Mouse (Mus musculus) MEL (cell line): ENCODE results near the gene Fam173b. TPM values are rescaled to one million over a fixed set of nuclear protein-coding genes. Genes with fewer than 3 reads are reported as not detected.

Experiments used
- DNase-seq: peaks from one replicate; pipeline ENCODE4 v3.0.0; 2011; ENCODE audit warnings: low read depth, low spot score
- H3K27ac ChIP-seq: 2 replicates; pipeline ENCODE4 v1.5.1; 2012; ENCODE audit warnings: low read depth, mild to moderate bottlenecking, control low read depth, low read length, moderate library complexity; ENCODE audit not compliant: control insufficient read depth
- H3K27me3 ChIP-seq, 2 experiments: fragments of 150-350 bp in 1 of 2; sonication (generic) in 1 of 2; 2 replicates each; pipeline ENCODE4 v1.6.1; 2012; ENCODE audit warnings: low read length in 2 of 2, mild to moderate bottlenecking in 2 of 2, improper control_type of control experiment in 1 of 2, moderate library complexity in 1 of 2; ENCODE audit not compliant: insufficient read depth in 2 of 2, control insufficient read depth in 1 of 2
- H3K36me3 ChIP-seq, 2 experiments: 2 replicates each; pipeline ENCODE4 v1.6.1; 2012 to 2014; ENCODE audit warnings: low read length in 2 of 2, improper control_type of control experiment in 1 of 2, inconsistent platforms in 1 of 2, mild to moderate bottlenecking in 1 of 2; ENCODE audit not compliant: insufficient read depth in 2 of 2, control insufficient read depth in 1 of 2
- H3K4me1 ChIP-seq, 2 experiments: fragments of 150-350 bp in 1 of 2; sonication (generic) in 1 of 2; 2 replicates each; pipeline ENCODE4 v1.6.1; 2012; ENCODE audit warnings: low read length in 2 of 2, improper control_type of control experiment in 1 of 2, mild to moderate bottlenecking in 1 of 2; ENCODE audit not compliant: insufficient read depth in 2 of 2, control insufficient read depth in 1 of 2
- H3K4me3 ChIP-seq, 2 experiments: fragments of 150-350 bp in 1 of 2; sonication (generic) in 1 of 2; 2 replicates each; pipeline ENCODE4 v1.5.1; 2012; ENCODE audit warnings: low read depth in 2 of 2, low read length in 2 of 2, mild to moderate bottlenecking in 2 of 2, moderate library complexity in 2 of 2, control low read depth in 1 of 2, improper control_type of control experiment in 1 of 2; ENCODE audit not compliant: control insufficient read depth in 1 of 2, insufficient read depth in 1 of 2
- H3K79me2 ChIP-seq: 2 replicates; pipeline ENCODE4 v1.6.1; 2012; ENCODE audit warnings: mild to moderate bottlenecking, low read length, moderate library complexity; ENCODE audit not compliant: control insufficient read depth, poor library complexity, insufficient read depth
- H3K9ac ChIP-seq: 2 replicates; pipeline ENCODE4 v1.6.1; 2012; ENCODE audit warnings: low read depth, mild to moderate bottlenecking, control low read depth, low read length, moderate library complexity; ENCODE audit not compliant: control insufficient read depth, poor library complexity, severe bottlenecking
- H3K9me3 ChIP-seq: fragments of 150-350 bp; sonication (generic); replicated peaks from 2 replicates; pipeline ENCODE4 v1.6.1; 2012; ENCODE audit warnings: mild to moderate bottlenecking, low read length, improper control_type of control experiment, moderate library complexity; ENCODE audit not compliant: insufficient read depth
- BHLHE40 ChIP-seq: IDR thresholded peaks from 2 replicates; pipeline ENCODE4 v1.6.1; 2012; ENCODE audit warnings: low read depth, mild to moderate bottlenecking, inconsistent platforms, low read length, improper control_type of control experiment, borderline replicate concordance
- ELF1 ChIP-seq: IDR thresholded peaks from 2 replicates; pipeline ENCODE4 v1.6.1; 2014; ENCODE audit warnings: low read depth, mild to moderate bottlenecking, inconsistent platforms, low read length, improper control_type of control experiment, moderate library complexity
- EP300 ChIP-seq, 2 experiments: IDR thresholded peaks; 2 replicates each; pipeline ENCODE4 v1.6.1; 2011; ENCODE audit warnings: improper control_type of control experiment in 2 of 2, low read length in 2 of 2, low read depth in 1 of 2, mild to moderate bottlenecking in 1 of 2
- ETS1 ChIP-seq: IDR thresholded peaks from 2 replicates; pipeline ENCODE4 v1.6.1; 2012; ENCODE audit warnings: low read depth, mild to moderate bottlenecking, inconsistent platforms, low read length, improper control_type of control experiment, moderate library complexity
- GABPA ChIP-seq: IDR thresholded peaks from 2 replicates; pipeline ENCODE4 v1.6.1; 2012; ENCODE audit warnings: low read depth, mild to moderate bottlenecking, inconsistent platforms, low read length, improper control_type of control experiment, moderate library complexity
- GATA1 ChIP-seq: IDR thresholded peaks from 2 replicates; pipeline ENCODE4 v1.6.1; 2011; ENCODE audit warnings: low read depth, low read length, improper control_type of control experiment
- HCFC1 ChIP-seq: IDR thresholded peaks from 2 replicates; pipeline ENCODE4 v1.6.1; 2012; ENCODE audit warnings: low read depth, mild to moderate bottlenecking, inconsistent platforms, low read length, improper control_type of control experiment, moderate library complexity
- JUND ChIP-seq: IDR thresholded peaks from 2 replicates; pipeline ENCODE4 v1.6.1; 2011; ENCODE audit warnings: low read depth, mild to moderate bottlenecking, improper control_type of control experiment, low read length
- MAFK ChIP-seq: IDR thresholded peaks from 2 replicates; pipeline ENCODE4 v1.6.1; 2011; ENCODE audit warnings: low read depth, mild to moderate bottlenecking, low read length, improper control_type of control experiment, borderline replicate concordance
- MAX ChIP-seq: IDR thresholded peaks from 2 replicates; pipeline ENCODE4 v1.6.1; 2011; ENCODE audit warnings: low read length, improper control_type of control experiment
- MAZ ChIP-seq: IDR thresholded peaks from 2 replicates; pipeline ENCODE4 v1.6.1; 2012; ENCODE audit warnings: low read depth, mild to moderate bottlenecking, inconsistent platforms, low read length, improper control_type of control experiment
- MEF2A ChIP-seq: IDR thresholded peaks from 2 replicates; pipeline ENCODE4 v1.6.1; 2014; ENCODE audit warnings: low read depth, mild to moderate bottlenecking, inconsistent platforms, low read length, improper control_type of control experiment; ENCODE audit not compliant: poor library complexity, insufficient replicate concordance, severe bottlenecking; ENCODE audit errors: extremely low read depth
- MXI1 ChIP-seq: IDR thresholded peaks from 2 replicates; pipeline ENCODE4 v1.6.1; 2011; ENCODE audit warnings: mild to moderate bottlenecking, low read depth, low read length, improper control_type of control experiment
- MYB ChIP-seq: IDR thresholded peaks from 2 replicates; pipeline ENCODE4 v1.6.1; 2011; ENCODE audit warnings: mild to moderate bottlenecking, low read depth, low read length, improper control_type of control experiment
- NELFE ChIP-seq: IDR thresholded peaks from 2 replicates; pipeline ENCODE4 v1.6.1; 2011; ENCODE audit warnings: low read depth, low read length, improper control_type of control experiment
- NRF1 ChIP-seq: IDR thresholded peaks from 2 replicates; pipeline ENCODE4 v1.6.1; 2014; ENCODE audit warnings: low read depth, mild to moderate bottlenecking, inconsistent platforms, low read length, improper control_type of control experiment, moderate library complexity; ENCODE audit not compliant: poor library complexity, insufficient read depth, severe bottlenecking
- POLR2A ChIP-seq, 2 experiments: IDR thresholded peaks; 2 replicates each; pipeline ENCODE4 v1.6.1; 2011 to 2012; ENCODE audit warnings: low read length in 2 of 2, mild to moderate bottlenecking in 2 of 2, control low read depth in 1 of 2, improper control_type of control experiment in 1 of 2, low read depth in 1 of 2, moderate library complexity in 1 of 2; ENCODE audit not compliant: control insufficient read depth in 1 of 2, insufficient read depth in 1 of 2, poor library complexity in 1 of 2
- POLR2AphosphoS2 ChIP-seq: IDR thresholded peaks from 2 replicates; pipeline ENCODE4 v1.6.1; 2011; ENCODE audit warnings: low read length, improper control_type of control experiment
- RCOR1 ChIP-seq: IDR thresholded peaks from 2 replicates; pipeline ENCODE4 v1.6.1; 2012; ENCODE audit warnings: low read depth, mild to moderate bottlenecking, inconsistent platforms, low read length, improper control_type of control experiment
- SIN3A ChIP-seq: IDR thresholded peaks from 2 replicates; pipeline ENCODE4 v1.6.1; 2012; ENCODE audit warnings: low read length, improper control_type of control experiment, inconsistent platforms
- TAL1 ChIP-seq: IDR thresholded peaks from 2 replicates; pipeline ENCODE4 v1.6.1; 2012; ENCODE audit warnings: mild to moderate bottlenecking, inconsistent platforms, low read length, moderate library complexity, mixed read lengths
- TBP ChIP-seq: IDR thresholded peaks from 2 replicates; pipeline ENCODE4 v1.8.0; 2011; ENCODE audit warnings: low read depth, low read length, improper control_type of control experiment
- TCF12 ChIP-seq: IDR thresholded peaks from 2 replicates; pipeline ENCODE4 v1.6.1; 2014; ENCODE audit warnings: low read depth, mild to moderate bottlenecking, inconsistent platforms, low read length, improper control_type of control experiment, moderate library complexity
- USF1 ChIP-seq: IDR thresholded peaks from 2 replicates; pipeline ENCODE4 v1.6.1; 2014; ENCODE audit warnings: low read depth, mild to moderate bottlenecking, inconsistent platforms, low read length, improper control_type of control experiment, moderate library complexity
- USF2 ChIP-seq, 2 experiments: IDR thresholded peaks; 2 replicates each; pipeline ENCODE4 v1.6.1; 2011 to 2012; ENCODE audit warnings: improper control_type of control experiment in 2 of 2, low read length in 2 of 2, borderline replicate concordance in 1 of 2, inconsistent platforms in 1 of 2, low read depth in 1 of 2, mild to moderate bottlenecking in 1 of 2; ENCODE audit not compliant: insufficient read depth in 1 of 2
- ZC3H11A ChIP-seq: IDR thresholded peaks from 2 replicates; pipeline ENCODE4 v1.6.1; 2012; ENCODE audit warnings: low read depth, mild to moderate bottlenecking, inconsistent platforms, low read length, improper control_type of control experiment
- ZNF384 ChIP-seq: IDR thresholded peaks from 2 replicates; pipeline ENCODE4 v1.6.1; 2012; ENCODE audit warnings: low read depth, mild to moderate bottlenecking, inconsistent platforms, low read length, improper control_type of control experiment
- polyA plus RNA-seq, 2 experiments: library from polyadenylated mRNA; stranded (reverse) in 1 of 2; unstranded in 1 of 2; fragments of >175 nt in 1 of 2; fragments of >200 nt in 1 of 2; gene quantifications; 2 replicates each; pipeline versions ENCODE4 v1.2.1 to v1.2.4; 2012; ENCODE audit warnings: low replicate concordance in 2 of 2, low read depth in 1 of 2; ENCODE audit not compliant: insufficient read length in 2 of 2, insufficient read depth in 1 of 2, missing spikeins in 1 of 2
- total RNA-seq: library from RNA; depleted of rRNA; stranded (reverse); fragments of 300-350 nt; gene quantifications from 2 replicates; pipeline ENCODE4 v1.2.3, GENCODE M21; 2012

Fam173b gene
- total and polyA plus RNA-seq, 3 experiments: 21.0 to 29.2 TPM; not detected in 1

DNA sequence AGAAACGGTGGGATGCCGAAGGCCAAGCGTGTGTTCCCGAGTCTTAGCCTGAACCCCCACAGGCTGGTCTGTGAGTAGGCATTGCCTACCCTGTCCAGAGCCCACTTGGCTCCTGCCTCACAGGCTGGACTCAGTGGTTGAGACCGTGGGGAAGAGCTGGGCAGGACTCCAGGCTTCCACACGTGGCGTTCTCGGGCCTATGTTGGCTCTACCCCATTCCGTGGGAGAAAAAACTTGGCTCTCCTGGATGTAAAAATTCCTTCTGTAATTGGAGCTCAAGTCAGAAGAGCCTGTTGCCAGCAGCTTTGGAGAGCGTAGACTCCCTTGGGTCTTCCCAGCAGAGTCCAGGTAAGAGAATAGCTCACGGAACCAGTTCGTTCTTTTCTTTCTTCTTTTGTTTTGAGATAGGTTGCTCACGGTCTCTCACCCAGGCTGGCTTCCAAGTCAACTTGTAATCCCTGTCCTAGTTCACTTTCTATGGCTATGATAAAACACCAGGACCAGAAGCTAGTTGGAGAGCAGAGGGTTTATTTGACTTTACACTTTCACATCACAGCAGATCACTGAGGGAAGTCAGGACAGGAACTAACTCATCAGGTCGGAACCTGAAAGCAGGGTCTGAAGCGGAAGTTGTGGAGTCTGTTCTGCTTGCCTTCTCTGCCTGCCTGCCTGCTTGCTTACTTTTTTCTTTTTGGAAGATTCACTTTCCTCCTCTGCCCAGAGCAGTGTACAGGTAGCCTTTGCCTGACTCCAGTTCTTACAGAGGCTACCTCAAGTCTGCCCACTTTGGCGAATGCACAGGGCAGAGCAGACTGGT is 29.5 kb upstream of the Fam173b start:
- peak; percentile 53 for DNase-seq
- no peak overlapping the region for H3K4me3 ChIP-seq
- H3K9ac ChIP-seq: no peak overlapping the region
- peaks cover 12 to 29% of the 10 kb centered on the region in 2 experiments for H3K4me1 ChIP-seq
- no peaks in the 10 kb centered on the region for H3K9me3 ChIP-seq
- no peaks in the 10 kb centered on the region for H3K27me3 ChIP-seq
- H3K79me2 ChIP-seq: no peaks in the 10 kb centered on the region
- TF ChIP-seq MEF2A: no peak
- no peak for TF ChIP-seq USF1
- no peak for TF ChIP-seq GATA1
- no peak for TF ChIP-seq NELFE
- no peak for TF ChIP-seq TCF12
- no peak for TF ChIP-seq TBP
- no peak for TF ChIP-seq ZC3H11A
- no peak for TF ChIP-seq NRF1
- TF ChIP-seq BHLHE40: no peak
- no peak for TF ChIP-seq MAZ
- no peak for TF ChIP-seq EP300 (IDR thresholded peaks at IDR 0.05; ENCODE audit: low read depth in 1 of 2, low read length in 2 of 2)
- no peak for TF ChIP-seq JUND
- no peak for TF ChIP-seq ZNF384
- peaks cover 0 to 19% of the 10 kb centered on the region in 2 experiments; a peak in 2 of 4 replicates for H3K36me3 ChIP-seq
- H3K27ac ChIP-seq: no peak overlapping the region

DNA sequence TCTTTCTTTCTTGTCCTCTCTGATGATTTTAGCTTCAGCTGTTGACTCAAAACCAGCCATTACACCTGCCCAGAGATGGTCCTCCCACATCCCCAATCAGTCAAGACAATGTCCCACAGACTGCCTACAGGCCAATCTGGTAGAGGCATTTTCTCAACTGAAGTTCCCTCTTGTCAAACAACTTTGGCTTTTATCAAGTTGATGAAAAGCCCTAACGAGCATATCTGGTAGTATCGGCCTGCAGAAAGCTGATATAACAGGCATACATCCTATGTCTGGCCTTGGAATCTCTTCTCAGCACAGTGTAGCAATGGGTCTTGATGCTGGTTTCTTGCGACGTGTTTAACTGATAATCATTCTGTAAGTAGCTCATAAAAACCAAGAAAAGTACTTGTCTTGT is 28.4 kb upstream of the Fam173b start:
- peak; percentile 86 for TF ChIP-seq GATA1
- TF ChIP-seq ETS1: 0 out of 2 replicates have a peak, but pooled peaks have one; percentile 37
- TF ChIP-seq SIN3A: peak; percentile 66; the same call in 1 of the 2 replicates
- 0 out of 2 replicates have a peak, but pooled peaks have one; percentile 1 for TF ChIP-seq ZC3H11A
- TF ChIP-seq MAZ: 0 out of 2 replicates have a peak, but pooled peaks have one; percentile 37
- TF ChIP-seq MAFK: no peak; the same call in 1 of the 2 replicates
- peak; percentile 87 for TF ChIP-seq TCF12
- peak; percentile 53; the same call in 1 of the 2 replicates for TF ChIP-seq MYB
- 0 out of 2 replicates have a peak, but pooled peaks have one; percentile 38 for TF ChIP-seq HCFC1
- no peak for TF ChIP-seq GABPA
- TF ChIP-seq ELF1: no peak
- no peak for TF ChIP-seq MEF2A
- TF ChIP-seq NRF1: no peak
- 0 out of 2 replicates have a peak, but pooled peaks have one; percentile 42 for TF ChIP-seq TBP
- TF ChIP-seq NELFE: no peak
- TF ChIP-seq POLR2A (IDR thresholded peaks at IDR 0.05; ENCODE audit: control insufficient read depth in 1 of 2, insufficient read depth in 1 of 2, low read depth in 1 of 2, low read length in 2 of 2, poor library complexity in 1 of 2): no peak
- peak; percentile 29; the same call in 1 of the 2 replicates for TF ChIP-seq TAL1
- no peak for TF ChIP-seq POLR2AphosphoS2
- TF ChIP-seq RCOR1: peak; percentile 68
- no peak for TF ChIP-seq USF2 (IDR thresholded peaks at IDR 0.05; ENCODE audit: borderline replicate concordance in 1 of 2, insufficient read depth in 1 of 2, low read depth in 1 of 2, low read length in 2 of 2)
- TF ChIP-seq EP300 (IDR thresholded peaks at IDR 0.05; ENCODE audit: low read depth in 1 of 2, low read length in 2 of 2): peak in 1 of 2 experiments; percentile 84; a peak in 3 of 4 replicates
- TF ChIP-seq MXI1: peak; percentile 30; the same call in 1 of the 2 replicates
- TF ChIP-seq MAX: no peak
- peak; percentile 75 for DNase-seq
- peak overlapping the region; percentile 68 for H3K27ac ChIP-seq
- no peaks in the 10 kb centered on the region for H3K27me3 ChIP-seq
- no peaks in the 10 kb centered on the region for H3K9me3 ChIP-seq
- no peaks in the 10 kb centered on the region for H3K79me2 ChIP-seq
- H3K36me3 ChIP-seq: peaks cover 0 to 19% of the 10 kb centered on the region in 2 experiments; a peak in 2 of 4 replicates
- no peak overlapping the region for H3K4me3 ChIP-seq
- peaks cover 12 to 29% of the 10 kb centered on the region in 2 experiments for H3K4me1 ChIP-seq
- H3K9ac ChIP-seq: no peak overlapping the region
